Mouse (Mus musculus) embryonic stem cell, embryonic (primary cell): ENCODE data around the gene Lpxn.

Experiments used
- CTCF ChIA-PET, 4 experiments: fragments of 300-600 bp in 2 of 4; fragments of 350-600 bp in 2 of 4; sonication (Branson Sonifier 250); formaldehyde crosslinking; loops; one replicate each; lab custom pipeline; 2022; ENCODE audit warnings: inconsistent platforms in 2 of 4; lab: Charles Lee
- POLR2A ChIA-PET, 4 experiments: fragments of 300-600 bp in 2 of 4; fragments of 350-600 bp in 2 of 4; sonication (Branson Sonifier 250); formaldehyde crosslinking; loops; one replicate each; lab custom pipeline; 2022; ENCODE audit warnings: antibody characterized with exemption in 4 of 4, inconsistent platforms in 1 of 4; lab: Charles Lee

Gene Lpxn

GRCm38 (mm10) chr19:12798404-12798803, 2.4 kb downstream of the Lpxn start:
- ChIA-PET POLR2A (interaction anchor here in 2 of 4 experiments (0.7 kb wide), 5 partner anchors 12 to 1692 kb away, joined by 3 to 7 read pairs (median 4); partner anchors contain the start of gene Dtx4 (in 1 of the 2)), CTCF (interaction anchor here in 2 of 4 experiments (0.6 to 0.7 kb wide), 2 partner anchors 264 to 279 kb away, joined by 4 read pairs; no protein-coding TSS in a partner anchor)

- POLR2A ChIA-PET: interaction anchor here in 2 of 4 experiments (0.7 to 0.8 kb wide), 4 partner anchors 12 to 1691 kb away, joined by 3 to 5 read pairs (median 4); no protein-coding TSS in a partner anchor
Measured at GRCm38 (mm10) chr19:12799081-12799480, 3.1 kb downstream of the Lpxn start.

GRCm38 (mm10) chr19:12800621-12801020, 4.6 kb downstream of the Lpxn start:
- ChIA-PET POLR2A (no interaction called here), CTCF (no interaction called here)

More at GRCm38 (mm10) chr19:12799081-12799480, 3.1 kb downstream of the Lpxn start:
- CTCF ChIA-PET: interaction anchor here in 1 of 4 experiments (0.7 kb wide), 1 partner anchor 265 kb away, joined by 4 read pairs; no protein-coding TSS in a partner anchor

GRCm38 (mm10) chr19:12801046-12801445, 5.1 kb downstream of the Lpxn start:
- ChIA-PET POLR2A (no interaction called here), CTCF (no interaction called here)

GRCm38 (mm10) chr19:12802830-12803229, 6.8 kb downstream of the Lpxn start:
- ChIA-PET POLR2A (no interaction called here), CTCF (no interaction called here)

- POLR2A ChIA-PET: interaction anchor here in 1 of 4 experiments (2.6 kb wide), 1 partner anchor 8 kb away, joined by 8 read pairs; the partner anchor contains the start of genes Lpxn and Zfp91
- CTCF ChIA-PET: no interaction called here
Measured at GRCm38 (mm10) chr19:12804237-12804636, 8.2 kb downstream of the Lpxn start.

- POLR2A ChIA-PET: interaction anchor here in 1 of 4 experiments (2.6 kb wide), 1 partner anchor 10 kb away, joined by 8 read pairs; the partner anchor contains the start of genes Lpxn and Zfp91
Measured at GRCm38 (mm10) chr19:12805730-12806129, 9.7 kb downstream of the Lpxn start.

GRCm38 (mm10) chr19:12806214-12806613, 10.2 kb downstream of the Lpxn start:
- POLR2A ChIA-PET: interaction anchor here in 2 of 4 experiments (0.7 to 2.6 kb wide), 2 partner anchors 10 kb away, joined by 3 to 8 read pairs; partner anchors contain the start of genes Lpxn (in 2 of the 2) and Zfp91 (in 2 of the 2)
- CTCF ChIA-PET: interaction anchor here in 1 of 4 experiments (1.2 kb wide), 1 partner anchor 305 kb away, joined by 3 read pairs; the partner anchor contains the start of gene Dtx4

More at GRCm38 (mm10) chr19:12805730-12806129, 9.7 kb downstream of the Lpxn start:
- CTCF ChIA-PET: interaction anchor here in 1 of 4 experiments (1.2 kb wide), 1 partner anchor 304 kb away, joined by 3 read pairs; the partner anchor contains the start of gene Dtx4

GRCm38 (mm10) chr19:12812644-12813364, 16.8 kb downstream of the Lpxn start:
- ChIA-PET POLR2A (interaction anchor here in 2 of 4 experiments (0.8 to 2.4 kb wide), 3 partner anchors 12 to 17 kb away, joined by 3 to 12 read pairs (median 3); partner anchors contain the start of genes Lpxn (in 1 of the 2) and Zfp91 (in 1 of the 2)), CTCF (interaction anchor here in 2 of 4 experiments (0.6 to 0.7 kb wide), 3 partner anchors 8 to 656 kb away, joined by 3 to 4 read pairs (median 3); no protein-coding TSS in a partner anchor)

- CTCF ChIA-PET: interaction anchor here in 2 of 4 experiments (0.5 to 0.7 kb wide), 3 partner anchors 25 to 1322 kb away, joined by 3 read pairs; no protein-coding TSS in a partner anchor
- POLR2A ChIA-PET: interaction anchor here in 2 of 4 experiments (0.8 to 2.4 kb wide), 3 partner anchors 11 to 18 kb away, joined by 3 to 12 read pairs (median 3); partner anchors contain the start of genes Lpxn (in 1 of the 2) and Zfp91 (in 1 of the 2)
Measured at GRCm38 (mm10) chr19:12813883-12814282, 17.9 kb downstream of the Lpxn start.

GRCm38 (mm10) chr19:12818507-12818906, 22.5 kb downstream of the Lpxn start:
- POLR2A ChIA-PET: no interaction called here
- CTCF ChIA-PET: no interaction called here

- CTCF ChIA-PET: interaction anchor here in 3 of 4 experiments (0.7 to 2.0 kb wide), 9 partner anchors 8 to 379 kb away, joined by 3 to 9 read pairs (median 4); no protein-coding TSS in a partner anchor
Measured at GRCm38 (mm10) chr19:12820383-12820782, 24.4 kb downstream of the Lpxn start.

GRCm38 (mm10) chr19:12824549-12824948, 28.6 kb downstream of the Lpxn start:
- CTCF ChIA-PET: interaction anchor here in 1 of 4 experiments (0.7 kb wide), 1 partner anchor 323 kb away, joined by 6 read pairs; the partner anchor contains the start of gene Dtx4
- POLR2A ChIA-PET: interaction anchor here in 1 of 4 experiments (1.3 kb wide), 1 partner anchor 11 kb away, joined by 3 read pairs; no protein-coding TSS in a partner anchor

More at GRCm38 (mm10) chr19:12820383-12820782, 24.4 kb downstream of the Lpxn start:
- POLR2A ChIA-PET: interaction anchor here in 1 of 4 experiments (0.7 to 1.2 kb wide), 2 partner anchors 24 to 247 kb away, joined by 3 to 6 read pairs; partner anchors contain the start of genes Lpxn and Zfp91

GRCm38 (mm10) chr19:12830823-12831430, 34.9 kb downstream of the Lpxn start:
- CTCF ChIA-PET: no interaction called here
- POLR2A ChIA-PET: no interaction called here

GRCm38 (mm10) chr19:12831559-12831958, 35.6 kb downstream of the Lpxn start:
- CTCF ChIA-PET: no interaction called here
- POLR2A ChIA-PET: no interaction called here

GRCm38 (mm10) chr19:12833625-12834024, 37.6 kb downstream of the Lpxn start:
- CTCF ChIA-PET: no interaction called here
- POLR2A ChIA-PET: no interaction called here

GRCm38 (mm10) chr19:12838507-12838906, 42.5 kb downstream of the Lpxn start:
- POLR2A ChIA-PET: interaction anchor here in 1 of 4 experiments (0.6 kb wide), 1 partner anchor 105 kb away, joined by 4 read pairs; no protein-coding TSS in a partner anchor
- CTCF ChIA-PET: interaction anchor here in 1 of 4 experiments (0.7 to 1.2 kb wide), 2 partner anchors 18 to 24 kb away, joined by 3 to 7 read pairs; no protein-coding TSS in a partner anchor

GRCm38 (mm10) chr19:12846382-12846781, 50.4 kb downstream of the Lpxn start, which contains the start of gene Gm5244:
Gene Gm5244 (plus strand): TSS chr19:12846682.
- POLR2A ChIA-PET: no interaction called here
- CTCF ChIA-PET: no interaction called here
